Mouse (Mus musculus): ENCODE measurements at regions not wholly inside any gene's neighbourhood (a gene's known extent, or its start where the extent isn't known, plus 50 kb on each side); places are given as distances from the start of the nearest gene placed in this dataset.

DNA sequence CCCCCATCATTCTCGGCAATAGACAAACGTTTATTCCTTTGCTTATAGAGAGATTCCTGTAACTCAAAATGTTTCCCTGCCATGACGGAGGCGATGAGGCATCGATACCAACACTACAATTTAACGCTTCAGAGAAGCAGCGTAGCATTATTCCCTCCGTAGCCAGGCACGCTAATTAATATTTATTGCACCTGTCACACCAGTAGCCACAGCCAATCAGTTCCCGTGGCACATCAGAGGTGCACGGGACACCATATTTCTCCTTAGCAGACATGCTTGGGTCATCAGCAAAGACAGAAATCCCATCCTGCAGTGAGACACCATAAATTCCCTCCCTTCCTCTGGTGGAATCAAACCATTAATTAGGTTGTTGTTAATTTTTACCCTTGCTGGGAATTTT is 399.8 kb upstream of the Tmpo start:
- no peak for DNase-seq

GRCm38 (mm10) chr10:91575323-91576064 is 394.4 kb upstream of the Tmpo start:
- DNase-seq = no peak

DNA sequence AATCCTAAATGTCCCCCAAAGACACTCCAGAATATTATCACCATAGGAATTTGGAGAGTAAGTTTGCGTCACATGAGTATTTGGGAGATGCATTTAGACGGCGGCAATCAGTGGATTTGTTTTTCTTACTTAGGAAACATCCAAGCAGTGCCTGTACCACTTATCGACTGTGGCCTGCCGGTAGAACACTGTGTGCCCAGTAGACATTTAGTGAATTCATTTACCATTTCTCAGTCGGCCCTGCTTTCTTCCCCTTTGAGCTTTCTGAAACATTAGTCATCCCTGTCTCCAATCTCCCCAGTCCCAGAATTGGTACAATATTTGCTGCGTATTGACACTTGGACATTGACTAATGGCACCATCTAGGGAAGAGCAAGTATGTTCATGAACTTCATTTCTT is 391.7 kb upstream of the Tmpo start:
- no peak for DNase-seq

DNA sequence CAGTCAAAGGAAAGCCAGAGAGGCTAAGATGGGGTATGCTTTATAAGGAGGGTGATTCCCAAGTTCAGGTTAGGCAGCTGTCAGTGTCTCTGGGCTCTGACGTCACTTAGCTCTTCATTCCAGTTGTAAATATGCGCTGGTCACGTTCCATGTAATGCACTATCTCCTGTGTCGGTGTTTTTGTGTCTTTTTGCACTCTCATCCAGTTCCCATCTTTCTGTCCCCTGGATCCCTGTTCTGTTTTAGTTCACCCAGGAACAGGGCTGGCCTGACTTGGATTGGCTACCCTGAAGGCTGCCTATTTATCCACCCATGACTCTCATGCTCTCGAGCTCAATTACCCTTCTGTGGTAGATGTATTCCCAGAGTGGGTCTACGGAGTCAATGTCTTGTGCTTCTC is 387.9 kb upstream of the Tmpo start:
- no peak for DNase-seq

GRCm38 (mm10) chr10:91566116-91566774 is 385.1 kb upstream of the Tmpo start:
- DNase-seq = no peak

DNA sequence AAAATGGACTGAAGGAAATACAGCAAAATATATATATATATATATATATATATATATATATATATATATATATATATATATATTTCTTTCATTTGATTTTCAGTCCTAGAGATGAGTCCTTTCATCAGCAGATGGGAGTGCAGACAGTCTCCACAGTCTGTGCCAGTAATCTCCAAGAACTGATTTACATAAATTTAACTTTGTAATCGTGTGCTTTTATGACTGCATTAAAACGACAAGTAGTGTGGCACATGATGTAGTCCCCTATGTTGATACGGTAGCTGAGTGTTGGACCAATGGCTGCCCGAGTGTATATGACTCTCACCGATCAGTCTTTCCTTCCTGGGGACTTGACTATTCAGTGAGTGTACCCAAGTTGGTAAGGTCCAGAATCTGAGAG is 378.2 kb upstream of the Tmpo start:
- no peak for DNase-seq

DNA sequence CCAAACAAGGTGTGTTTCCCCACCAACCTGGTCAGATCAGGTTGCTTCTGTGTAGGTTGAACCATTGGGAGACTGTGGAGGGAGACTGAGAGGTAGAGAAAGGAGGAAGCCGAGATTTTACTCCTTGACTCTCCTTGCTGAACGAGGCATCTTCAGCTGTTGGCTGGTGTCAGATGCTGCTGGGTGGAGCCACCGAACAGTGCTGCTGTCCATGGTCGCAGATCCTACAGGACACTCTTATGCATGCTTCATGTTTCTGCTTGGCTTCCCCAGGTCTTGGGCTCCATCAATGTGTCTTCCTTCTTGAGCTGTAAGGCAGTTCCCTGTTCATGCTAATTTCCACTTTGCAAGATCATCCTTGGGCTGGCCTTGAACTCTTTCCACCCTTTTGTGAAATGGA is 367.0 kb upstream of the Tmpo start:
- no peak for DNase-seq

DNA sequence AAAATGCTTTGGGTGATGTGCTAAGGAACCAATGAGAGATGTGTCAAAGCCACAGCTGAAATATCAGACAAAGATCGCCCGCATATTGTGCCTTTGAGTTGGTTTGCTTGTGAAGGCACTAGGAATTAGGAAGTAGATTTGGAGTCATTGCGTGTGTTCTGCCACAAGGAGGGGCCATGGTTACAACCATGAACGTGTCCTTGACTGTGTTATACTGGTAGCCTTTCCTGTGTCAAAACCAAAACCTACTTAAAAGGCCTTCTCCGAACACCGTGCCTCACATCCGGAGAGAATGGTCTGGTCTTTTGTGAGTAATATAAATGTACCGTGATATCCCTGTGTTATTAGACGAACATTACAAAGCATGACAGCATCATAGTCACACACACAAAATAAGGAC is 365.0 kb upstream of the Tmpo start:
- DNase-seq = peak in 1 of 2 experiments; percentile 6

GRCm38 (mm10) chr10:91545421-91545820 is 364.3 kb upstream of the Tmpo start:
- no peak for DNase-seq

GRCm38 (mm10) chr10:91543167-91543918 is 362.2 kb upstream of the Tmpo start:
- DNase-seq = no peak

- DNase-seq = no peak
Measured at GRCm38 (mm10) chr10:91542201-91542604, 361.1 kb upstream of the Tmpo start.

- DNase-seq = no peak
Measured at GRCm38 (mm10) chr10:91537241-91537640, 356.1 kb upstream of the Tmpo start.

DNA sequence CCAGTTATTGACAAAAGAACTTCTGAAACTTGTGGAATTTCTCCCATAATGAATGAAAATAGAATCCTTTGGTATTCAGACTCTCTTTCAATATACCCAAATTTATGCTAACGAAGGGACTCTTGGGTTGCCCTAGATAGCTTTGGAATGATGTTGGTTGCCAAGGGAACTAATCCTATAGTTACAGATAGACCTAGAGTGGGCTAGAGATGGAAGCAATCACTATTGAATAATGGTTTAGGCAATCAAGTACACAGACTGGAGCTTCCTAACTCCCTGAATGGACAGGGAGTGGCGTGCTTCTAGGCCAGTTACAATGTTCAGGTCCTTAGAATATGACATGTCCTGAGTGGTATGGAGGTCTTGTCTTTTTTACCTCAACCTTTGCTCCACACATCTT is 354.3 kb upstream of the Tmpo start:
- no peak for DNase-seq

DNA sequence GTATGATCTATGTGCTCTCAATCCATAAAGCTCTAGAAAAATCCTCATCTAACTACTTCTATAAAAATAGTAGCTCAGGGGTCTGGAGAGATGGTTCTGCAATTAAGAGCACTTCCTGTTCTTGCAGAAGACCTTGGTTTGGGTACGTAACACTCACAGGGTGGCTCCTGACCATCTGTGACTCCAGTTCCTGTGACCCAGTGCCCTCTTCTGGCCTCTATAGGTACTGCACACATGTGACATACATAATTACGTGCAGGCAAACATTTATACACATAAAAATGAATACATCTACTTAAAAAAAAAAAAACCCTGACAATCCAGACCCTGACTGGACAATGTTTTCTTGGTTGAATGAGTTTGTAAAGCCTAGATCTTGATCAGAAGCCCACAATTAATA is 347.2 kb upstream of the Tmpo start:
- no peak for DNase-seq

- no peak for DNase-seq
Measured at GRCm38 (mm10) chr10:91521168-91521567, 340.1 kb upstream of the Tmpo start.

- DNase-seq = no peak
Measured at GRCm38 (mm10) chr10:91515021-91515371, 333.9 kb upstream of the Tmpo start.

DNA sequence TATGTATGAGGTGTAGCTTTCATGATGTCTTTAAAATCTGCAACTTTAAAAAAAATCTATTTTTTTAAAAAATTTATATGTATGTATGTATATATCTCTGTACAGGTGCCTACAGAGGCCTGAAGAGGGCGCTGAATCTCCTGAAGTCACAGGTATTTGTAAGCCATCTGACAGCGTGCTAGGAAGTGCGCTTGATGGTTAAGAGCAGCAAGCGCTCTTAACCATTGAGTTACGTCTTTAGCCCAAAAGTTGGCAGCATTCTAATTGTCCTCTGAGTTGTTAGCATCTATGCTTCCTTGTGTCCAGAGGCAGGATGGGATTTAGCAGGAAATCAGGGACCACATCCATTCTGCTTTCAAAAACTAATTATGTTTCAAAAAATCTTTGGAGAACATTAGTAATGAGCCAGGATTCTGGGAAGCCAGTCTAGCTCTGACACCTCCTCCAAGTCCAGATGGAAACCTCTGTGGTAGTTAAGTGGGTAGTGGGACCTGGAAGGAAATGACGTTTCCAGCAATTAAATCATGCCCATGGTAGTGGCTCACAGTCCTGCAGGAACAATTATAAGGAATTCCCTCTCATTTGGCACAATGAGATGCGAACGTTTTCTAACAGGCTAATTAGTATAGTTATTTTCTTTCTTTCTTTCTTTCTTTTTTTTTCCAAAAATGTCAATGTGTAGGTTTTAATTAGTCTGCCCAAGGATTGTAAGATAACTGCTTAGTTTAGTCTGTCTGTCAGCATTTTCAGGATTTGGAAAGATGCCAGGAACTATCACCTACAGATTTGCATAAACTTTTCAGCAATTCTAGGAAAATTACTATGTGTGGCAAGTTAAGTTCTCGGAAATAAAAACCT is 333.3 kb upstream of the Tmpo start:
- DNase-seq = no peak

GRCm38 (mm10) chr10:91507038-91507437 is 325.9 kb upstream of the Tmpo start:
- no peak for DNase-seq

DNA sequence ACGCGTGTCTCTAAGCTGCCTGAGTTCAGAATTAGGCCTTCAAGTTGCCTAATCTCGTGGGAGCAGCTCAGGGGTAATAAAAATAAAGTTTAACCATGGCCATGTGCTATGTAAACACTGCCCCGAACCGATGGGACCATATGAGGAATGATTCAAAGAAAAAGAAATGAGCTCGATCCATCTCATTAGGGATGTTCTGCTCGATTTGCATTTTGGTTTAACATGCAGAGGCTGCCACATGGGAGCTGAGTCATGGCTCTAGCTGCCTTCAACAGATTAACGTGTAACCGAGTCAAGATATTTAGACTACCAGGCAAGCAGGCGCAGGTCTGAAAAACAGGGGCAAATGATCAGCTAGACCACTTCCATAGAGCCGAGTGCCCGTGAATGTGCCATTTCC is 323.8 kb upstream of the Tmpo start:
- DNase-seq = no peak

DNA sequence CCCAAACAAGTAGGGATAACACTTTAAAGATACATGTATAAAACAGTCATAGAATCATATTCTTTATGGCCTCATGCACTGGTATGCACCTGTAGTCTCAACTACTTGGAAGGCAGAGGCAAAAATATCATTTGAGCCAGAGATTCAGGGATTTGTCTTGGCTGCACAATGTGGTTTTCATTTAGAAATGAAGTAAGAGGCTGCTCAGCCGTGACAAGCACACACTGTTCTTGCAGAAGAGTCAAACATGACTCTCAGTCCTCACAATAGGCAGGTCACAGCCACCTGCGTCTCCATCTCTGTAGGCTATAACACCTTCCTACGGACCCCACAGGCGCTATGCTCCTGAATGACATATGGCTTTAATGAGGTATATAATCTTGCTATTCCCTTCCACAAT is 317.4 kb upstream of the Tmpo start:
- DNase-seq = no peak

- no peak for DNase-seq
Measured at GRCm38 (mm10) chr10:91464691-91465090, 283.6 kb upstream of the Tmpo start.

DNA sequence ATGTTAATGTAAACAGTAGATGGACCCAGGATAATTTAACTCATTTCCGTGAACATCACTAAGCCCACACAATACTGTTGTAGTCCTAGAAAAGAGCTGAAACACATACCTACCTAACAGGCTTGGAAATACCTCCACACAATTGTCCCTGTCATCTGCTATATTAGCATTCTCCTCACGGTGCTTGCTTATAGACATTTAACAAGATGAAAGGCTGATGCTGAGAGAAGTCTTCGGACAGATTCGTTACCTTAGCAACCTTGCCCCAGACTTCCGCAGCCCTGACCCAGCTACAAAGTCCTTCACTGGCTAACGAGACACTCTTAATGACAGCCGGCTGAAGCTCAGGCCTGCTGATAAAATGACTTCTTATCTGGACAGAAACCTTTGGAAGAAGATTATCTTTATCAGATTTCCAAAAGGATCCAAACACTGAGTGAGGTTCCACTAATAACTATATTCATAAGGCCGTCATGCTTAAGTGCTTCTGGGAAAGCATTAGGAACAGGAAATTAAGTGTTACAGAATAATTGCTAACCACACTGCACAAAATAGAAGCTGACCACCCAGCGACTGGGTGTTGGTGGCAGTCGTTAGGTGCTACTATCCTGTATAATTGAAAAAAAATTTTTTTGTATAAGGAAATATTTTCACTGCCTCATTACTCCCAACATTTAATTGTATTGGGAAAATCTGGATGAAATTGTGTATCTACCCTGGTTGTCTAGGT is 267.0 kb upstream of the Tmpo start:
- no peak for DNase-seq
